Mouse (Mus musculus) erythroblast, adult 5-6 weeks (primary cell): ENCODE data around the gene Kcnip4. TPM values are rescaled to one million over a fixed set of nuclear protein-coding genes. Genes with fewer than 3 reads are reported as not detected.

Experiments used
- ATAC-seq: replicated peaks from 2 replicates; pipeline ENCODE4 v1.8.0; 2016; ENCODE audit warnings: moderate number of reproducible peaks, mild to moderate bottlenecking, moderate TSS enrichment, inconsistent platforms; ENCODE audit not compliant: poor library complexity, low FRiP score, severe bottlenecking
- total RNA-seq, 2 experiments: library from RNA; stranded (forward) in 1 of 2; stranded (reverse) in 1 of 2; fragments of 150-400 nt in 1 of 2; fragments of 200-764, 138-1000 nt in 1 of 2; gene quantifications; 2 replicates each; pipeline versions ENCODE4 v1.2.3 to v1.2.4; 2015 to 2017; ENCODE audit warnings: low replicate concordance in 2 of 2

The Kcnip4 gene
- total RNA-seq, 2 experiments from 2014 or later: not detected

GRCm38 (mm10) chr5:49268807-49269206, 255.9 kb downstream of the Kcnip4 start:
- no peak for ATAC-seq

GRCm38 (mm10) chr5:49259356-49259755, 265.4 kb downstream of the Kcnip4 start:
- ATAC-seq: no peak

GRCm38 (mm10) chr5:49256850-49257249, 267.9 kb downstream of the Kcnip4 start:
- ATAC-seq: no peak

- no peak for ATAC-seq
Measured at GRCm38 (mm10) chr5:49255983-49256382, 268.7 kb downstream of the Kcnip4 start.

GRCm38 (mm10) chr5:49247081-49247480, 277.6 kb downstream of the Kcnip4 start:
- no peak for ATAC-seq

DNA sequence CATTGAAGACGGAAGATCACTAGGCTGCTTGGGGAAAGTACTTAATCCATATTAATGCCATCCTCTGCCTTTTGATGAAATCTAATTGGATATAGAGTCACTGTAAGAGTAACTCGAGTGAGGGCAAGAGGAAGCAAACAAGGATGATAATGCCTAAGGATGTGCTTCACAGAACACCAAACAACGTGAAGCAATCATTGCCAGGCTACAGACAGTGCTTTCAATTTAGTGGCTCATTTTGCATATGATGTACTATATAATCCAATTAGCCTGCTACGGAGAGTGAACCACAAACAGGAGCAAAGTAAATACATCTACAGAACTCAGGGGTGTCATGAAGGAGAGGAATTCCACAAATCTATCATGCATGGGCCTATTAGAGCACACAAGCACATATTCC, 280.3 kb downstream of the Kcnip4 start:
- ATAC-seq: no peak

- no peak for ATAC-seq
Measured at GRCm38 (mm10) chr5:49241708-49242107, 283.0 kb downstream of the Kcnip4 start.

DNA sequence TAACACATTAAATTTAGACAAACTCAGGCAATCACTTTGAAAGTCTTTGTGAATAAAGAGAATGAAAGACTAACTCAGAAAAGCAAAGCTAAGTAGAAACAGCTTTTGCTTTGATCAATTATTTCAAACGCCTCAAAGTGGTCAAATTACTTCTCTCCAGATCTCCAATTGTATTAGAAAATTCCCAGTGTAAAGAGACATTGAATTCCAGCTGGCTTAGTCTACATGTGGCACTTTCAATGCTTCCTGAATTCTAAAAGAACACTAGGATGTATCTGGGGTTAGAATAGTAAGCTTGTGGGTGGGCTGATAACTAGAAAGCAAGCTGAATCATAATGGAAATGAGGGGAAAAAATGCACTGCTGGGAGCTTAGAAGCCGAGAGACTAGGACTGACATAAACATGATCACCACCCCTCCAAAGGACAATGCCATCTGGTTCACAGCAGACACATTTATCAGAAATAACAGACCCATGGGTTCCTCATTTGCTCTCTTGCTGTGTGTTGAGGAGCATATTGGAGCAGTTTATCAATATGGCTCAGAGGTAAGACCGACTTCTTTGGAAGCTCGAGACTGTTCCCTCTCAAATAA, 323.4 kb downstream of the Kcnip4 start:
- ATAC-seq: no peak

DNA sequence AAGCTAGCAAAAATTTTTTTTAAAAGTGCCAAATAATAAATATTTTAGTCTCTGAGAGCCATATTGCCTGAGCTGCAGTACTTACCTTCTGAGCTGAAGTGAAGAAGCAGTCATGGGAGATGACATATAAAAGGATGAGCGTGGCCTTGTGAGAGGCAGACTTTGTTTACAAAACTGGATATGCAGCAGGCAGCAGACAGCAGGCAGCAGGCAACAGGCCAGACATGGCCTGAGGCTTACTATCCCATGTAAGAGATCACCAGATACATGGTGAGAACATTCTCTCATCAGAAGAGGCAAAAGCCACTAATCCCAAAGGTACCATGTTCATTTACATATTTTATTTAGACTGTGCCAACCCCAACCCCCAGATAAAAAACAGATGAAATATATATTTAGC, 336.5 kb downstream of the Kcnip4 start:
- no peak for ATAC-seq

DNA sequence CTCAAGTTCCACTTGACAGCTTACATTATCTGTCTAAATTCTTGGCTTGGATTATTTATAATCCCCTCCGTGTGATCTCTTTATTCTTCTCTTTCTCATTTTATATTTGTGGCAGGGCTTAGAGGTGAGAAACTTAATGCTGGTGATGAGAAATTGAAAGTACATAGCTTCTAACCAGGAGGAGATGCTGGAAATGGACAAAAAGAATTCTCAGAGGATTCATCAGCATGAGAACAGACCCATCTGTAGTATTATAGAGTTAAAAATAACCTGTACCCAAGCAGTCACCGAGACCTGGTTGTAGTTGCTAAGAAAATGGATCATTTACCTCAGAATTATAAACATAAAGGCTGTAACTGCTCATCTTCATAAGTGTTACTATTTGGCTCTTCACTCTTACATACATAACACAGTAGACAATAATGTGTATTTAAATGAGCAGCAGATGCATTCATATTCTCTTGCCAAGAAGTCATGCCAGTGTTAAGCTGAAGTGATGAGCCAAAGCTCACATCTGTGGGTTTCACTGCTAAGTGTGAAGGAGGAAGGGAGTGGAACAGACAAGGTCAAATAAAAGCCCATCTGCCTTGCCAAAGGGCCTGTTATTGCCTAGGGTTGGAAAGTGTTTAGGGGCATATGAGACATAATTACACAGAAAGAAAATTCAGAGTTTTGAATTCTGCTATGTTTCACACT, 374.4 kb downstream of the Kcnip4 start:
- no peak for ATAC-seq

DNA sequence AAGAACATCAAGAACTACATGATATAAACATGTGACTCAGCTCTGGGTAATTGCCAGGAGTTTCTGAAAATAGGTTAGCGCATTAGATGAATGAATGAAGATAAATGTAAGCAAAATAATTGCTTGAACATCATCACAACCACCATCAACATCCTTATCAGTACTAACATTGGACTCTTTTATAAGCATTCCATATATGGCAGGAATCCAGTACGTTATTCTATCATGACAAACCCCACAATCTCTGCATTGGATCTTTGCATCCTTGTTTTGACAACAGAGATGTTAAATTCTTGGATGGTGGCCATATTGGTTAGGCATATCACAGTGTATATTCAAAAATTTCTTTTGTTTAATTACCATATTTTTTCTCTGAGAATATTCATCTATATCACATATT, 375.0 kb downstream of the Kcnip4 start:
- ATAC-seq: no peak

GRCm38 (mm10) chr5:49095432-49095831, 429.3 kb downstream of the Kcnip4 start:
- ATAC-seq: no peak

GRCm38 (mm10) chr5:49094945-49095344, 429.8 kb downstream of the Kcnip4 start:
- no peak for ATAC-seq

- no peak for ATAC-seq
Measured at GRCm38 (mm10) chr5:49094306-49094705, 430.4 kb downstream of the Kcnip4 start.

DNA sequence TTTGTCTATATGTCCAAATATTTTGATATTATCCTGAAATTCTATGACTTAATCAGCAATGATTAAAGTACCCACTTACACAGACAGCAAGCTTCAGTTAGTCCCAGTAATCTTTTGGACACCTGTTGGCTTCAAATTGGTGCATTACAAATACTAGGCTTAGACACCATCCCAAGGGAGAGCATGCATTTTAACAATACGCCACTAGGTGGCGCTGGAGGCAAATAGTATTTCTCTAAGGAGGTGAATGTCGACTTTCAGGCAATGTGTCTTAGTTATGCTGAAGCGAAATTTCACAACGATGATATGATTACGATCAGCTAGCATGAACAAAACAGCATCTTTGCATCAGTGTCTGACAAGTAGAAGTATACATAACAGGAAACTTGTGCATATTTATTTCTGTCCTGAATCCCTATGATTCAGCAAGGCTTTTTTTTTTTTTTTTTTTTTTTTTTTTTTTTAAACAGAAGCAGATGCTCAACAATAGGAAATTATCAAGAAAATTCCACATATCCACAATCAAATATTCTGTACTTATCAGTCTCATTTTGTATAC, 434.5 kb downstream of the Kcnip4 start:
- ATAC-seq: peak; percentile 67; the same call in 1 of the 2 replicates

GRCm38 (mm10) chr5:49065646-49066045, 459.1 kb downstream of the Kcnip4 start:
- ATAC-seq: no peak

- ATAC-seq: no peak
Measured at GRCm38 (mm10) chr5:49058926-49059325, 465.8 kb downstream of the Kcnip4 start.

- ATAC-seq: no peak
Measured at GRCm38 (mm10) chr5:49057636-49058340, 466.9 kb downstream of the Kcnip4 start.

GRCm38 (mm10) chr5:49047960-49048359, 476.7 kb downstream of the Kcnip4 start:
- ATAC-seq: no peak

DNA sequence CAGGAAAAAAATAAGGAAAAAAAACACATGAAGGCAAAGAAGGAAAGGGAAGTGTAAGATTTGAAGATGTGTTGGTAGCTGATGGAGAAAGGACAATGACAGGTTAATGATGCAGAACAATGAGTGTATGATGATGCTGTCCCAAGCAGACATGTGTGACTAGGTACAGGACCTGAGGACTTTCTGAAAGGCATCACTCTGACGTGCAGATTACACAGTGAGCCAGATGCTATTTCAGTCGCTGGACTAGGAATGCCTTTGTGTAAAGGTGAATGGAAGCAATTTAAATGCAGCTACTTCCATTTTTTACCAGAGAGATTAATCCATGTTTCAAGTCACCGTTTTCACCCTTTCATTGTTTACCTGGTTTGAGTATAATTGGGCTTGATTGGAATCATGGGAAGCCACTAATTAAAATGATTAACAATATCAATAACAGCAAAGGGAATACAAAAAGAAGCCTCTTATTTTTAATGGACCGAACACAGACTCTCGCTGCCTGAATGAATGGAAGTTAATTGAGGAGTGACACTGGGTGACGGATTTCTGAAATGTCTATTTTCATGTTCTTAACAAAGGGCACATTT, 483.4 kb downstream of the Kcnip4 start:
- ATAC-seq: no peak
